ENCODE assay signal across 9 mouse cellular contexts in the genomic region with DNA sequence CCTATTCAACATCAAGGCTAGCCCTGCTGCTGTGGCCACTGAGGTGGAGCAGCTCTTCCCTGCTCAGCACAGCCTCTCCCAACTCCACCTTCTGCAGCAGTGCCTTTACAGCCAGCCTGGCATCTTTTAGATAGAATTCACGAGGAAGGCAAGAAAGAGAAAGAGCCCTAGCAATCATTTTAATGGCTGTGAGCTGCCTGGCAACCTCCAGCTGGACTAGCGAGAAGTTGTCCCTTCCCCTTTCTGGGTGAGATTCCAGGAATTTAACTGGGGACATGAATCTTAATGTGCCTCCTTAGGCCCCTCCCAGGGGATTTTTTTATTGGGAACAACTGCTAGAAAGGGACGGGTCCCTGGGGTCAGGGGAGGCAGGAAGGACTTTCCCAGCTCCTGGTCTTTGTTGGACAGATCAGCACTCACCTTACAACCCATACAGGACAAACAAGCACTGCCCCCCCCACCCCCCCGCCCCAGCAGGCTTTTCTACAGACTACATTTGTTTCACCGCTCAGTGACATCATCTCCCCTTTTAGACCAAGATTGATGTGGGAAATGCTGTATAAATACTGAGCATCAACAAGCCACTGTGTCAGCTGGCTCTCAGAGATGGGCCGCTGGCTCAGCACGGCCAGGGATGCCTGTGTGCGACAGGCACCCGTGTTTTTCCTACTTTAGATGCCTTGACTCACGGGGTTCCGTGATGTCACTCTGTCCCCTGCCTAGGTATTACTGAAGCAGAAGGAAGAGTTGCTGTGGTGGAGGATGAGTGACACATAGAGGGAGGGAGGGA. TPM values are rescaled to one million over a fixed set of nuclear protein-coding genes. Genes with fewer than 3 reads are reported as not detected.
DNase-seq lines count a peak whose midpoint lies in the region; ATAC-seq and TF ChIP-seq lines count a peak whose summit lies in the region.
"Had no signal": no experiment of that assay in that cellular context is flagged by ENCODE, and none has a peak within 500 bp of the region (broad histone marks: within the 10 kb centered on the region; RNA-seq: fewer than 3 reads in every experiment).

No protein-coding gene starts in this region.

- no peak for TF ChIP-seq CTCF in layer of hippocampus, adult 2 months (conservative IDR thresholded peaks at IDR 0.05)

- H3K36me3 ChIP-seq in forebrain, embryonic 14.5 days (ENCODE audit: control insufficient read depth, insufficient read depth, low read length), result no peaks in the 10 kb centered on the region
- H3K36me3 ChIP-seq in kidney, embryonic 15.5 days, result no peaks in the 10 kb centered on the region
- no peaks in the 10 kb centered on the region for H3K36me3 ChIP-seq in neural tube, embryonic 13.5 days
- H3K36me3 ChIP-seq: heart, embryonic 15.5 days; liver, embryonic 15.5 days had no signal

- DNase-seq in layer of hippocampus, adult 2 months (ENCODE audit: low spot score in 2 of 2), result peak; percentile 15 to 39
- DNase-seq in layer of hippocampus, adult 9-10 months (ENCODE audit: low spot score), result no peak
- peak; percentile 54 for DNase-seq in forebrain, embryonic 14.5 days (ENCODE audit: low spot score)
- no peak for DNase-seq in urinary bladder, postnatal 4 days (ENCODE audit: low spot score in 2 of 2)

- peak; percentile 77 for ATAC-seq in forebrain, embryonic 14.5 days
- ATAC-seq in kidney, embryonic 15.5 days (replicated peaks; ENCODE audit: low FRiP score), result peak; percentile 46; the same call in 1 of the 2 replicates
- ATAC-seq in neural tube, embryonic 13.5 days (ENCODE audit: low read depth), result peak; percentile 83
- no peak for ATAC-seq in inflammation-experienced regulatory T-cells, adult 6 months

- H3K27ac ChIP-seq in layer of hippocampus, adult 2 months, result peak overlapping the region; percentile 74
- H3K27ac ChIP-seq in forebrain, embryonic 14.5 days (ENCODE audit: low read depth, low read length), result no peak overlapping the region
- H3K27ac ChIP-seq in kidney, embryonic 15.5 days, result no peak overlapping the region
- peak overlapping the region; percentile 67 for H3K27ac ChIP-seq in neural tube, embryonic 13.5 days (replicated peaks)
- H3K27ac ChIP-seq: heart, embryonic 15.5 days; liver, embryonic 15.5 days had no signal

- H3K4me1 ChIP-seq in forebrain, embryonic 14.5 days (ENCODE audit: control insufficient read depth, insufficient read depth, low read length), result no peaks in the 10 kb centered on the region; the same call in 1 of the 2 replicates
- peaks cover 11% of the 10 kb centered on the region for H3K4me1 ChIP-seq in kidney, embryonic 15.5 days
- peaks cover 10% of the 10 kb centered on the region for H3K4me1 ChIP-seq in neural tube, embryonic 13.5 days (replicated peaks)
- H3K4me1 ChIP-seq: liver, embryonic 15.5 days had no signal

- H3K4me3 ChIP-seq in layer of hippocampus, adult 2 months, result no peak overlapping the region
- no peak overlapping the region for H3K4me3 ChIP-seq in forebrain, embryonic 14.5 days (ENCODE audit: low read depth, low read length)
- H3K4me3 ChIP-seq in kidney, embryonic 15.5 days (replicated peaks), result no peak overlapping the region
- H3K4me3 ChIP-seq in neural tube, embryonic 13.5 days, result no peak overlapping the region
- H3K4me3 ChIP-seq: heart, embryonic 15.5 days; liver, embryonic 15.5 days had no signal

- no peaks in the 10 kb centered on the region for H3K27me3 ChIP-seq in forebrain, embryonic 14.5 days (replicated peaks; ENCODE audit: control insufficient read depth, insufficient read depth, low read length)
- no peaks in the 10 kb centered on the region for H3K27me3 ChIP-seq in kidney, embryonic 15.5 days
- no peaks in the 10 kb centered on the region for H3K27me3 ChIP-seq in neural tube, embryonic 13.5 days
- H3K27me3 ChIP-seq: heart, embryonic 15.5 days; liver, embryonic 15.5 days had no signal

- H3K4me2 ChIP-seq in forebrain, embryonic 14.5 days (ENCODE audit: low read length), result no peak overlapping the region
- H3K4me2 ChIP-seq in kidney, embryonic 15.5 days, result no peak overlapping the region
- peak overlapping the region; percentile 13; the same call in 1 of the 2 replicates for H3K4me2 ChIP-seq in neural tube, embryonic 13.5 days
- H3K4me2 ChIP-seq: heart, embryonic 15.5 days; liver, embryonic 15.5 days had no signal

- H3K9ac ChIP-seq in forebrain, embryonic 14.5 days (ENCODE audit: low read length), result no peak overlapping the region
- no peak overlapping the region for H3K9ac ChIP-seq in kidney, embryonic 15.5 days
- no peak overlapping the region; the same call in 1 of the 2 replicates for H3K9ac ChIP-seq in neural tube, embryonic 13.5 days
- H3K9ac ChIP-seq: heart, embryonic 15.5 days; liver, embryonic 15.5 days had no signal

- H3K9me3 ChIP-seq in forebrain, embryonic 14.5 days (replicated peaks; ENCODE audit: control insufficient read depth, low read length), result no peaks in the 10 kb centered on the region
- no peaks in the 10 kb centered on the region for H3K9me3 ChIP-seq in kidney, embryonic 15.5 days (replicated peaks)
- peaks cover 6% of the 10 kb centered on the region; the same call in 1 of the 2 replicates for H3K9me3 ChIP-seq in neural tube, embryonic 13.5 days
- H3K9me3 ChIP-seq: heart, embryonic 15.5 days; liver, embryonic 15.5 days had no signal

- WGBS in forebrain, embryonic 14.5 days, result 42% methylated on average over 11 of the region's 11 CpGs
- 24% methylated on average over 11 of the region's 11 CpGs for WGBS in kidney, embryonic 15.5 days
- WGBS in neural tube, embryonic 13.5 days, result 21% methylated on average over 11 of the region's 11 CpGs

RNA-seq across cellular contexts. Expression of gene Smim23, which starts 43.5 kb away (rescaled TPM):
- not detected for total RNA-seq in layer of hippocampus, adult 2 months (2021)
- not detected in 2 replicates for polyA plus RNA-seq in forebrain, embryonic 14.5 days (2014; fragmentation: Nextera tagmentation; extraction: Ambion mirVana)
- polyA plus RNA-seq in kidney, embryonic 15.5 days (2015; fragmentation: Nextera tagmentation; extraction: Ambion mirVana), result not detected in 2 replicates
- not detected in 2 replicates for polyA plus RNA-seq in neural tube, embryonic 13.5 days (2015; fragmentation: Nextera tagmentation; extraction: Ambion mirVana)
- not detected for polyA plus RNA-seq in inflammation-experienced regulatory T-cells, adult 6 months (2017; shearing (Covaris generic))
- polyA plus RNA-seq: heart, embryonic 15.5 days; liver, embryonic 15.5 days had no signal

Comparison
In these comparisons a context has a peak if more than half of its experiments do, and no peak if none do; other contexts are left out.
1. DNase-seq: peak in layer of hippocampus, adult 2 months (2 of 2) and forebrain, embryonic 14.5 days (single experiment); none in layer of hippocampus, adult 9-10 months (single experiment) and urinary bladder, postnatal 4 days (0 of 2).
2. H3K27ac ChIP-seq: peak in layer of hippocampus, adult 2 months (single experiment) and neural tube, embryonic 13.5 days (single experiment); none in forebrain, embryonic 14.5 days (single experiment) and kidney, embryonic 15.5 days (single experiment).